Mouse (Mus musculus): ENCODE data around the gene Fnbp4.

- TF ChIP-seq CHD2 (IDR thresholded peaks at IDR 0.05; ENCODE audit: low read depth, low read length) (no peak), MAFK (IDR thresholded peaks at IDR 0.05; ENCODE audit: insufficient read depth, low read depth, low read length) (no peak), ZC3H11A (IDR thresholded peaks at IDR 0.05; ENCODE audit: borderline replicate concordance, low read depth, low read length) (no peak), HCFC1 (IDR thresholded peaks at IDR 0.05; ENCODE audit: borderline replicate concordance, insufficient read depth, low read length) (no peak)
Observed at GRCm38 (mm10) chr2:90825515-90826172, 80.5 kb downstream of the Fnbp4 start.

Measured in ES-E14 (cell line).